Mouse (Mus musculus) embryonic facial prominence, embryonic 14.5 days (tissue): Measurements from ENCODE around the gene Capn1. TPM values are rescaled to one million over a fixed set of nuclear protein-coding genes. Genes with fewer than 3 reads are reported as not detected.

Experiments used
- ATAC-seq: fragments of 200-750 bp; cut with Nextera tagmentation; 2 replicates; pipeline ENCODE4 v1.8.0; 2017; ENCODE audit warnings: low read depth, moderate number of reproducible peaks, moderate TSS enrichment
- DNase-seq: peaks from one replicate; pipeline ENCODE4 v3.0.0-alpha.2; 2015; ENCODE audit warnings: low spot score
- H3K27ac ChIP-seq: fragments of 300-500 bp; sonication (generic); replicated peaks from 2 replicates; pipeline ENCODE4 v1.5.1; 2014; ENCODE audit warnings: low read depth, mild to moderate bottlenecking, low read length, moderate library complexity
- H3K27me3 ChIP-seq: fragments of 300-500 bp; sonication (generic); replicated peaks from 2 replicates; pipeline ENCODE4 v1.6.1; 2014; ENCODE audit warnings: low read length; ENCODE audit not compliant: control insufficient read depth, insufficient read depth
- H3K36me3 ChIP-seq: fragments of 300-500 bp; sonication (generic); 2 replicates; pipeline ENCODE4 v1.6.1; 2014; ENCODE audit warnings: low read length, mixed read lengths; ENCODE audit not compliant: control insufficient read depth, insufficient read depth
- H3K4me1 ChIP-seq: fragments of 300-500 bp; sonication (generic); 2 replicates; pipeline ENCODE4 v1.6.1; 2014; ENCODE audit warnings: antibody characterized with exemption, low read length; ENCODE audit not compliant: control insufficient read depth, insufficient read depth
- H3K4me2 ChIP-seq: fragments of 300-500 bp; sonication (generic); 2 replicates; pipeline ENCODE4 v1.6.1; 2014; ENCODE audit warnings: low read depth, mild to moderate bottlenecking, low read length, moderate library complexity, mixed read lengths
- H3K4me3 ChIP-seq: fragments of 300-500 bp; sonication (generic); 2 replicates; pipeline ENCODE4 v1.5.1; 2014; ENCODE audit warnings: low read depth, mild to moderate bottlenecking, low read length
- H3K9ac ChIP-seq: fragments of 300-500 bp; sonication (generic); 2 replicates; pipeline ENCODE4 v1.6.1; 2014; ENCODE audit warnings: low read depth, mild to moderate bottlenecking, low read length, moderate library complexity, mixed read lengths
- H3K9me3 ChIP-seq: fragments of 300-500 bp; sonication (generic); 2 replicates; pipeline ENCODE4 v1.6.1; 2016; ENCODE audit warnings: low read length; ENCODE audit not compliant: control insufficient read depth
- WGBS: fragments of 180-500 bp; shearing (Covaris S2); extraction: QIAGEN DNeasy Blood & Tissue Kit; methylation state at CpG from one replicate; pipeline ENCODE4 v1.1.7; 2014; 5-methylcytosine and 5-hydroxymethylcytosine counted together
- polyA plus RNA-seq: library from polyadenylated mRNA; unstranded; fragments of >200 nt; fragmentation: Nextera tagmentation; extraction: Ambion mirVana; gene quantifications from 2 replicates; pipeline ENCODE4 v1.2.1, GENCODE M21; 2014

Capn1 gene
- polyA plus RNA-seq, 1 experiment from 2014 or later = 16.8 TPM

GRCm38 (mm10) chr19:6013691-6014090 is 2.0 kb downstream of the Capn1 start:
- Histone ChIP-seq H3K4me2 (0 out of 2 replicates have a peak overlapping the region, but pooled peaks have one; percentile 88), H3K9ac (peak overlapping the region; percentile 8; the same call in 1 of the 2 replicates), H3K4me1 (0 out of 2 replicates have a peak, but pooled peaks cover 3% of the 10 kb centered on the region), H3K36me3 (no peaks in the 10 kb centered on the region), H3K4me3 (no peak overlapping the region), H3K9me3 (no peaks in the 10 kb centered on the region), H3K27me3 (no peaks in the 10 kb centered on the region), H3K27ac (no peak overlapping the region)
- 84% methylated on average over 10 of the region's 10 CpGs for WGBS
- ATAC-seq = no peak
- peak; percentile 25 for DNase-seq

GRCm38 (mm10) chr19:6009137-6009536 is 6.6 kb downstream of the Capn1 start:
- H3K9ac ChIP-seq = no peak overlapping the region
- H3K4me3 ChIP-seq = no peak overlapping the region
- DNase-seq = no peak
- ATAC-seq = no peak
- no peaks in the 10 kb centered on the region for H3K9me3 ChIP-seq
- no peak overlapping the region for H3K4me2 ChIP-seq
- peaks cover 11% of the 10 kb centered on the region; the same call in 1 of the 2 replicates for H3K36me3 ChIP-seq
- H3K27ac ChIP-seq = no peak overlapping the region
- WGBS = 68% methylated on average over 8 of the region's 8 CpGs
- H3K4me1 ChIP-seq = no peaks in the 10 kb centered on the region
- no peaks in the 10 kb centered on the region for H3K27me3 ChIP-seq

GRCm38 (mm10) chr19:6007013-6007412 is 8.7 kb downstream of the Capn1 start:
- WGBS = 81% methylated on average over 13 of the region's 13 CpGs
- no peaks in the 10 kb centered on the region for H3K27me3 ChIP-seq
- no peak overlapping the region for H3K27ac ChIP-seq
- no peak overlapping the region for H3K9ac ChIP-seq
- H3K36me3 ChIP-seq = peaks cover 11% of the 10 kb centered on the region; the same call in 1 of the 2 replicates
- no peak overlapping the region for H3K4me2 ChIP-seq
- no peak for ATAC-seq
- no peak overlapping the region for H3K4me3 ChIP-seq
- no peaks in the 10 kb centered on the region for H3K4me1 ChIP-seq
- H3K9me3 ChIP-seq = no peaks in the 10 kb centered on the region
- no peak for DNase-seq

GRCm38 (mm10) chr19:6005541-6005940 is 10.2 kb downstream of the Capn1 start:
- no peak overlapping the region for H3K27ac ChIP-seq
- H3K9ac ChIP-seq = no peak overlapping the region
- no peak overlapping the region for H3K4me3 ChIP-seq
- H3K9me3 ChIP-seq = no peaks in the 10 kb centered on the region
- H3K27me3 ChIP-seq = no peaks in the 10 kb centered on the region
- no peak for ATAC-seq
- H3K36me3 ChIP-seq = peaks cover 11% of the 10 kb centered on the region; the same call in 1 of the 2 replicates
- WGBS = 64% methylated on average over 11 of the region's 11 CpGs
- DNase-seq = peak; percentile 51
- H3K4me1 ChIP-seq = no peaks in the 10 kb centered on the region
- H3K4me2 ChIP-seq = no peak overlapping the region

GRCm38 (mm10) chr19:5999969-6000368 is 15.7 kb downstream of the Capn1 start:
- H3K4me1 ChIP-seq = no peaks in the 10 kb centered on the region
- H3K27me3 ChIP-seq = no peaks in the 10 kb centered on the region
- H3K9ac ChIP-seq = no peak overlapping the region
- no peaks in the 10 kb centered on the region for H3K9me3 ChIP-seq
- no peak overlapping the region for H3K4me3 ChIP-seq
- WGBS = 79% methylated on average over 5 of the region's 5 CpGs
- no peaks in the 10 kb centered on the region for H3K36me3 ChIP-seq
- no peak for DNase-seq
- H3K4me2 ChIP-seq = no peak overlapping the region
- ATAC-seq = no peak
- no peak overlapping the region for H3K27ac ChIP-seq

GRCm38 (mm10) chr19:5998180-5998579 is 17.5 kb downstream of the Capn1 start:
- H3K9ac ChIP-seq = no peak overlapping the region
- no peaks in the 10 kb centered on the region for H3K9me3 ChIP-seq
- peaks cover 7% of the 10 kb centered on the region; the same call in 1 of the 2 replicates for H3K36me3 ChIP-seq
- DNase-seq (no peak), ATAC-seq (no peak)
- no peak overlapping the region for H3K27ac ChIP-seq
- no peak overlapping the region for H3K4me3 ChIP-seq
- H3K4me1 ChIP-seq = no peaks in the 10 kb centered on the region
- no peaks in the 10 kb centered on the region for H3K27me3 ChIP-seq
- 84% methylated on average over 3 of the region's 3 CpGs for WGBS
- H3K4me2 ChIP-seq = no peak overlapping the region

- ATAC-seq (no peak), DNase-seq (no peak)
- no peak overlapping the region for H3K27ac ChIP-seq
- no peaks in the 10 kb centered on the region for H3K9me3 ChIP-seq
- H3K36me3 ChIP-seq = peaks cover 7% of the 10 kb centered on the region; the same call in 1 of the 2 replicates
- no peaks in the 10 kb centered on the region for H3K4me1 ChIP-seq
- no peak overlapping the region for H3K4me3 ChIP-seq
- no peaks in the 10 kb centered on the region for H3K27me3 ChIP-seq
- WGBS = 81% methylated on average over 14 of the region's 14 CpGs
- H3K4me2 ChIP-seq = no peak overlapping the region
- no peak overlapping the region for H3K9ac ChIP-seq
Observed at GRCm38 (mm10) chr19:5994711-5995110, 21.0 kb downstream of the Capn1 start.

GRCm38 (mm10) chr19:5992012-5992411 is 23.7 kb downstream of the Capn1 start:
- no peaks in the 10 kb centered on the region for H3K9me3 ChIP-seq
- H3K4me1 ChIP-seq = peaks cover 10% of the 10 kb centered on the region
- H3K27me3 ChIP-seq = no peaks in the 10 kb centered on the region
- H3K9ac ChIP-seq = no peak overlapping the region
- H3K4me2 ChIP-seq = no peak overlapping the region
- H3K36me3 ChIP-seq = peaks cover 7% of the 10 kb centered on the region; the same call in 1 of the 2 replicates
- 83% methylated on average over 7 of the region's 7 CpGs for WGBS
- ATAC-seq = no peak
- no peak for DNase-seq
- no peak overlapping the region for H3K4me3 ChIP-seq
- H3K27ac ChIP-seq = no peak overlapping the region

- Histone ChIP-seq H3K27me3 (no peaks in the 10 kb centered on the region), H3K4me1 (peaks cover 10% of the 10 kb centered on the region), H3K36me3 (peaks cover 7% of the 10 kb centered on the region; the same call in 1 of the 2 replicates), H3K9ac (no peak overlapping the region), H3K4me2 (no peak overlapping the region), H3K9me3 (no peaks in the 10 kb centered on the region), H3K4me3 (no peak overlapping the region), H3K27ac (no peak overlapping the region)
- DNase-seq (no peak), ATAC-seq (no peak)
- 88% methylated on average over 7 of the region's 7 CpGs for WGBS
Observed at GRCm38 (mm10) chr19:5991467-5991866, 24.2 kb downstream of the Capn1 start.
